Mouse (Mus musculus) NIH3T3 (cell line): ENCODE data around the gene Cwc22.
A peak's percentile ranks its signal among the peaks of the same experiment; 100 is the strongest.

Experiments used
- DNase-seq: peaks from one replicate; pipeline ENCODE4 v3.0.0-alpha.2; 2012; ENCODE audit warnings: low read depth

Cwc22 gene

DNA sequence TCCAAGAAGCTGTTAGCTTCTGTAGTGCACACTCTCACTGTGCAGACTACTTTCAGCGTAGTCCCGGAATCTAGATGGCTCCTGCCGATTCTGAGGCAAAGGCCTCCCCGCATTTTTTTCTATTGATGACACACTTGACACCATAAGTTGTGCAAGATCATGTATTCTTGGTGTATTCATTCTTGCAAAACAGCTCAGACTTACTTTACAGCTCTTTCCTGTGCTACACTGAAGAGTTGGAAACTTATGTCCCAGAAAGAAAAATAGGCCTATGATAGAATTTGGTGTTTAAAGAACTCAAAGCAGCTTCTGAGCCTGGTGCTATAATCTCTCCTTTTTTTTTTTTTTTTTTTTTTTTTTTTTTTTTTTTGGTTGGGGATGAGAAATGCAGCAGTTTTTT is 23.8 kb upstream of the Cwc22 start:
- DNase-seq: no peak

DNA sequence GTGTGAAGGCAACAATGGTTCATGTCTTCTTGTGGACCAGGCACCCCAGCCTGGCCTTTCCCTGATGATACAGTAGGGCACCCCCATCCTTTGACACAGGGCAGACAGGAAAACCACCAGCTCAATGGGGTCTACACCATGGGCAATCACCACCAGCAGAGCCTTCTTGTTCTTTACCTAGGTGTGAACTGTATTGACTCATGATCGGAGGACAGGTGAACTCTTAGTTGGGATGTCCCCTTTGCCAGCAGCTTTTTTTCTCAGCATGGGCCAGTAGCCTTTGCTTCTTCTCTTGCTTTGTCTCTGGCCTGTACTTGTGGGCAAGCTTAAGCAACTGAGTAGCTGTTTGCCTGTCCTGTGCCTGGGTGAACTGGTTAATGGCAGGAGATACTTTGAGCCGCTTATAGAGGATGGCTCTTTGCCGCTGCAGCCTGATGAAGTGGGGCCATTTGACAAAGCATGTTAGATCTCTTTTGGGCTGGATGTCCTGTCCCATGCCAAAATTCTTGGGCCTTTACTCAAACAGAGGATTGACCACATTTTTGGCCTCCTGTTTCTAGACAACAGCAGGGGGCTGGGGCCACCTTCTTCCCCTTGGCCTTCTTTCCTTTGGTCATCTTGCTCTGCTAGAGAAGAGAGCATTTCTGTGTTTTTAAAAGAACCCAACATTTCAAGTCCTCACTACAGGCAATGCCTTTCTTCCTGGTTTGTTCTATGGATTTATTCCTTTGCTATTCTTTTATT is 16.4 kb upstream of the Cwc22 start:
- no peak for DNase-seq

DNA sequence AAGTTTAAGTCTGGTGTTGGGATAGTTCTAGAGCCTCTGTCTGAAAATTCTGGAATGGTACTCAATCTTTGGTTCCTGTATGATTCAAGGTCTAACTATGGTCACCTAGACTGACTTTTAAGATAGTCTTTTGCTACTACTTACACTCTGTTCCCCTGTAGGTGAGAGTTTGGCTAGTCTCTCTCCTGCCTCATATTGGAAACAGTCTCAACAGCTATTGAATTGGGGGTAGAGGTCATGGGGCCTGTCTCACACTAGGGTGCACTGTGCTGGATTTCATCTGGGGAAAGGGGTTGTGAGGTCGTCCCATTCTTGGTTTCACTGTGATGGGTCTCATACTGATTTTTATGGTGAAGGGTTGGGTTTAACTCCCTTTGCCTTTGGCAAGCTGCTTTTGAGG is 15.1 kb upstream of the Cwc22 start:
- no peak for DNase-seq

- DNase-seq: no peak
Measured at GRCm38 (mm10) chr2:77960711-77961110, 14.5 kb upstream of the Cwc22 start.

- DNase-seq: no peak
Measured at GRCm38 (mm10) chr2:77959341-77959740, 13.2 kb upstream of the Cwc22 start.

- peak; percentile 56 for DNase-seq
Measured at GRCm38 (mm10) chr2:77951415-77951913, 5.3 kb upstream of the Cwc22 start.

GRCm38 (mm10) chr2:77950111-77950510 is 3.9 kb upstream of the Cwc22 start:
- DNase-seq: no peak

GRCm38 (mm10) chr2:77949521-77949920 is 3.3 kb upstream of the Cwc22 start:
- DNase-seq: no peak

DNA sequence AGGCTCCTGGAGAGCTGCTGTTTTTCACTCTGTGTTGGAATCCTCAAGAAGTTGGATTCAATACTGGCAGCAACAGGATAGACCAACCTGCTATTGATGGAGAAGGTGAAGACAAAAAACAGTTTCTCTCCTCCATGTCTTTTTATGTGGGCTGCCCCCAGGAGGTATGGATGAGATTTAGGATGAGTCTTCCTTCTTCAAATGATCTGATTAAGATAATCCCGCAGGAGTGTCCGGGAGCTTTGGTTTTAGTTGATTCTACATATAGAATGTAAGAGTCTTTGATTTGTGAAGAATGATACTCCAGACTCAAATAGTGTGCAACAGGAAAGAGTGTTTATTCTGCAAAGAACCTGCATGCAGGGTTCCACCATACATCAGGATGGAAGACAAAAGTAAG is 2.7 kb upstream of the Cwc22 start:
- no peak for DNase-seq

GRCm38 (mm10) chr2:77948126-77948525 is 2.0 kb upstream of the Cwc22 start:
- DNase-seq: no peak

- no peak for DNase-seq
Measured at GRCm38 (mm10) chr2:77947161-77947870, 1.1 kb upstream of the Cwc22 start.

DNA sequence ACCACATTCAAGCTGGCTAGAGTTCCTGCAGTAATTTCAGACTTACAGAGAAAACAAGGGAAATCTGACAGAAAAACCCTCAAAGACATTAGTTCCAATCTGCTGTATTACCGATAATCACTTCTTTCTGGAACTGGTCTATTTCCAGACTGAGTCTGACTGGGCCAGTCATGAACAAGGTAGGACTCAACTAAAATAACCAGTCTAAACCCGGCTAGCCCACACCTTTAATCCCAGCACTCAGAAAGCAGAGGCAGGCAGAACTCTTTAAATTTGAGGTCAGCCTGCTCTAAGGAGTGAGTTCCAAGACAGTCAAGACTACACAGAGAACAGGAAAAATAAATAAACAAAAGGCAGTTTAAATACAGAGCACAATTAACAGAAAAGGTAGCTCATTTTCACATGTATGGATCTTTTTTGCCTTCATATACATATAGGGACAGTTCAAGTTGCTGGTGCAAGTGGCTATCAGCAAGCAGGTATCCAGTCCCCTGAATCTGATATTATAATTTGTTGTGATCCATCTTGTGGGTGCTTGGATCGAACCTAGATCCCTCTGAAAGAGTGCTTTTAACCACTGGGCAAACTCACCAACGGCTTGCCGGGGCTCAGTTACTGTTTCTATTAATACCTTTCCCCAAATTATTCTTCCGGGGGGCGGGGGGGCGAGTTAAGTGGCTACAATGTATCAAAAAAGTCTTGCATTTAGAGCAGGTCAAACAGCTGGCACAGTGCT is 1.1 kb downstream of the Cwc22 start:
- DNase-seq: peak; percentile 4

GRCm38 (mm10) chr2:77944281-77944680 is 1.9 kb downstream of the Cwc22 start:
- no peak for DNase-seq

DNA sequence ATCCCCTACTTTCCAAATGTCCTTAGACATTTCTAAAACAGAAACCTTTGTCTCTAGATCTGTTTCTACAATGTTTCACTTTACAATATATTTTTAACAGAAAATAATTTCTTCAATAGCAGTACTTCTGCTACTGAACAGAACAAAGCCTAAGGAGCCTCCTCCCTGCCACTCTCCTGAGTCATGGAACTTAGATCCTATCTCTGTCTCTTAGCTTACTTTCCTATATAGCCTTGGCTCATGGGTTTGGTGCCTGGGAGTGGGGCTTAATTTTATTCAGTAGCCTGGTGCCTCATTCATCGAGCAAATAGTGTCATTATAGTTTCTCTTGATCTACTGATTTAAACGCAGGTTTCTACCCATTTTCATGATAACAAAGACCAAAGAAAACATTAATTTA is 4.2 kb downstream of the Cwc22 start:
- no peak for DNase-seq

DNA sequence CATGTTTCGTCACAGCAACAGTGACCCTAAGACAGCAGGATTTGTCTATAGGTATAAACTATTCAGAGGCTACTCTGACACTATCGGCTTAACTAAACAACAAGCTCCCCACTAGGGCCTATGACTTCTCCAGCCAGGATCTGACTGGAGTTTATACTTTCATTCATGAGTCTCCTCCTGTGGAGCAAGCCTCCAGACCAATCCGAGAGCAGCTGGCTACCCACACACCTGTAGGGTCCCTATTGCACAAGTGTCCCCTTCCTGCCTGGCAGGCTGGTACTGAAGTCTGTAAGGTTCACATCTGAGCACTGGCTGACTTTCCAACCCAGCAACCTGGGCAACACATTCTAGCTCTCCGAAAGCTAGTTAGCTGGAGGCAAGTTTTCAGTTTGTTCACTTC is 7.9 kb downstream of the Cwc22 start:
- DNase-seq: no peak

GRCm38 (mm10) chr2:77937818-77938217 is 8.4 kb downstream of the Cwc22 start:
- DNase-seq: no peak

GRCm38 (mm10) chr2:77934138-77934537 is 12.0 kb downstream of the Cwc22 start:
- no peak for DNase-seq

DNA sequence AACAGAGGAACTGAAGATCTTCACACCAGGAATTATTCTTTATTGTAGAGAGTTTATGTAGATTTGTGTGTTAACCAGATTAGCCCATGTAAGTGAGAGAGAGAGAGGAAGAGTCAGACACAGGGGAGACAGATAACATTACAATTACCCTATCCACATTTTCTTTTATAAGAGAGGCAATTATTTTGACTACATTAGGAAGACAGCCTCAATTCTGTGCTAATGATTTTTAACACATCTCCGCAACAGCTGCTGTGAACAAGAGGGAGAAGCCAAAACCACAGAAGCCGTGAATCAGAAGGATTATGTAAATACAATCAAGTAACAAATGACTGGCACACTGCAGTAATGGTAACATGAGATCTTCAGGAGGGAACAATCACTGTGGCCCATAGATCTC is 12.5 kb downstream of the Cwc22 start:
- no peak for DNase-seq

GRCm38 (mm10) chr2:77931958-77932357 is 14.2 kb downstream of the Cwc22 start:
- DNase-seq: no peak

DNA sequence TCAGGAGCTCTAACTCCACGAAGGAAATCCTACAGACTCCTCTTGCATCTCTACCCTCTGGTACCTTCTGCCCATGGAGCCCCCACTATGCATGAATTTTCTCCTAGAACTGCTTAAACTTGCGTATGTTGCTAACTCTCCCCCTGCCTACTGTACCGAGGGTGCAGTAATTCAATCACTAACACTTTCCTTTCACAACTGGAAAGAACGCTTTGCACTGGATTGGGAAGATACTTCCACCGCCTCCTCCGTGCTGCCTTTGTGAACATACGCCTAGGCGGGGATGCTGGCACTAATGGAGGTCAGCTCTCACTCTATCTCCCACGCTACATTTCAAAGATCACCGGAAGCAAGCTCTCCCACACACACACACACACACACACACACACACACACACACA is 17.8 kb downstream of the Cwc22 start:
- no peak for DNase-seq

- no peak for DNase-seq
Measured at GRCm38 (mm10) chr2:77926468-77926867, 19.7 kb downstream of the Cwc22 start.

DNA sequence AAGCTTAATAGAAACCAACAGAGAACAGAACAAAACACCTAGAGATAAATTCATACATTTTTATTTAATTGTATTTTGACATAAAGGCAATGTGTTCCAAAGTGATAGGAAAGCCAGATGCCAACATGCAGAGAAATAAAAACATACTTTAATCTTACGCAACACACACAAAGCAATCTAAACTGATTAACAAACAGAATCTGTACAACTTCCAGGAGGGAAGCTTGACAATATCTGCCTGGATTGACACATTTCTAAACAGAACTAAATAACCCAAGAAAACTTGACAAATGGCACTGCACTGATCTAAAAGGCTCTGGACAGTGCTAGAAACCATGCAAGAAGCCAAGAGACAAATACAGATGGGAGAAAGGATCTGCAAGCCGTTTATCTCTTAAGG is 20.2 kb downstream of the Cwc22 start:
- no peak for DNase-seq
